Mouse (Mus musculus): ENCODE data around the gene Lrrc17.

The Lrrc17 gene

GRCm38 (mm10) chr5:21543409-21544201, at the start of gene Lrrc17:
TSS of gene Lrrc17 (plus strand) at chr5:21543559.
- no peak for DNase-seq

- DNase-seq = no peak
Observed at GRCm38 (mm10) chr5:21494781-21495180, 48.6 kb upstream of the Lrrc17 start.

GRCm38 (mm10) chr5:21496321-21496720, 47.0 kb upstream of the Lrrc17 start:
- DNase-seq = no peak

GRCm38 (mm10) chr5:21496881-21497280, 46.5 kb upstream of the Lrrc17 start:
- no peak for DNase-seq

GRCm38 (mm10) chr5:21498490-21498889, 44.9 kb upstream of the Lrrc17 start:
- no peak for DNase-seq

- no peak for DNase-seq
Observed at GRCm38 (mm10) chr5:21498925-21499324, 44.4 kb upstream of the Lrrc17 start.

GRCm38 (mm10) chr5:21500133-21500532, 43.2 kb upstream of the Lrrc17 start:
- DNase-seq = no peak

- no peak for DNase-seq
Observed at GRCm38 (mm10) chr5:21500941-21501340, 42.4 kb upstream of the Lrrc17 start.

GRCm38 (mm10) chr5:21502936-21503610, 40.3 kb upstream of the Lrrc17 start:
- no peak for DNase-seq

GRCm38 (mm10) chr5:21505159-21505558, 38.2 kb upstream of the Lrrc17 start:
- DNase-seq = no peak

GRCm38 (mm10) chr5:21506887-21507286, 36.5 kb upstream of the Lrrc17 start:
- no peak for DNase-seq

- DNase-seq = no peak
Observed at GRCm38 (mm10) chr5:21509801-21510200, 33.6 kb upstream of the Lrrc17 start.

- no peak for DNase-seq
Observed at GRCm38 (mm10) chr5:21513363-21513762, 30.0 kb upstream of the Lrrc17 start.

GRCm38 (mm10) chr5:21517562-21517961, 25.8 kb upstream of the Lrrc17 start:
- no peak for DNase-seq

- no peak for DNase-seq
Observed at GRCm38 (mm10) chr5:21518207-21518606, 25.2 kb upstream of the Lrrc17 start.

GRCm38 (mm10) chr5:21519166-21519565, 24.2 kb upstream of the Lrrc17 start:
- DNase-seq = no peak

- DNase-seq = no peak
Observed at GRCm38 (mm10) chr5:21526835-21527485, 16.4 kb upstream of the Lrrc17 start.

GRCm38 (mm10) chr5:21527488-21527911, 15.9 kb upstream of the Lrrc17 start:
- DNase-seq = no peak

GRCm38 (mm10) chr5:21528068-21528842, 15.1 kb upstream of the Lrrc17 start:
- peak in 1 of 2 experiments; percentile 24 for DNase-seq

GRCm38 (mm10) chr5:21529110-21529720, 14.1 kb upstream of the Lrrc17 start:
- DNase-seq = no peak

GRCm38 (mm10) chr5:21532126-21532525, 11.2 kb upstream of the Lrrc17 start:
- no peak for DNase-seq

- no peak for DNase-seq
Observed at GRCm38 (mm10) chr5:21532921-21533320, 10.4 kb upstream of the Lrrc17 start.
